Mouse (Mus musculus): Measurements from ENCODE around the gene Gcnt7.

- TF ChIP-seq CTCF (IDR thresholded peaks at IDR 0.05; ENCODE audit: borderline replicate concordance, insufficient read depth, low read length): no peak
- no peak for TF ChIP-seq POLR2A (IDR thresholded peaks at IDR 0.05; ENCODE audit: low read depth, low read length)
Observed at GRCm38 (mm10) chr2:172404239-172404638, 54.2 kb downstream of the Gcnt7 start.

Data from embryonic fibroblast, embryonic 13.5 days (primary cell).